Mouse (Mus musculus) lung, embryonic 15.5 days (tissue): Measurements from ENCODE around the gene Srek1ip1. TPM values are rescaled to one million over a fixed set of nuclear protein-coding genes. Genes with fewer than 3 reads are reported as not detected.

Experiments used
- ATAC-seq: fragments of 200-750 bp; cut with Nextera tagmentation; 2 replicates; pipeline ENCODE4 v1.8.0; 2017; ENCODE audit warnings: moderate number of reproducible peaks, borderline replicate concordance; ENCODE audit not compliant: low FRiP score, low TSS enrichment; ENCODE audit errors: extremely low read depth
- H3K27ac ChIP-seq: fragments of 300-500 bp; sonication (generic); 2 replicates; pipeline ENCODE4 v1.5.1; 2015; ENCODE audit warnings: moderate library complexity, mild to moderate bottlenecking, inconsistent platforms
- H3K27me3 ChIP-seq: fragments of 300-500 bp; sonication (generic); 2 replicates; pipeline ENCODE4 v1.6.1; 2015; ENCODE audit warnings: inconsistent platforms
- H3K36me3 ChIP-seq: fragments of 300-500 bp; sonication (generic); 2 replicates; pipeline ENCODE4 v1.6.1; 2015; ENCODE audit warnings: inconsistent platforms
- H3K4me1 ChIP-seq: fragments of 300-500 bp; sonication (generic); 2 replicates; pipeline ENCODE4 v1.6.1; 2015; ENCODE audit warnings: inconsistent platforms
- H3K4me2 ChIP-seq: fragments of 300-500 bp; sonication (generic); 2 replicates; pipeline ENCODE4 v1.6.1; 2015; ENCODE audit warnings: inconsistent platforms, mild to moderate bottlenecking, moderate library complexity
- H3K4me3 ChIP-seq: fragments of 300-500 bp; sonication (generic); 2 replicates; pipeline ENCODE4 v1.5.1; 2015; ENCODE audit warnings: mild to moderate bottlenecking, inconsistent platforms
- H3K9ac ChIP-seq: fragments of 300-500 bp; sonication (generic); 2 replicates; pipeline ENCODE4 v1.6.1; 2015; ENCODE audit warnings: inconsistent platforms
- H3K9me3 ChIP-seq: fragments of 300-500 bp; sonication (generic); 2 replicates; pipeline ENCODE4 v1.6.1; 2016; ENCODE audit warnings: inconsistent platforms
- WGBS: fragments of 180-500 bp; shearing (Covaris S2); methylation state at CpG from one replicate; pipeline ENCODE4 v1.1.7; 2015; 5-methylcytosine and 5-hydroxymethylcytosine counted together
- polyA plus RNA-seq: library from polyadenylated mRNA; unstranded; fragments of >200 nt; fragmentation: Nextera tagmentation; extraction: Ambion mirVana; gene quantifications from 2 replicates; pipeline ENCODE4 v1.2.1, GENCODE M21; 2015

Gene Srek1ip1
- 21.9 and 23.0 TPM in 2 replicates for polyA plus RNA-seq

DNA sequence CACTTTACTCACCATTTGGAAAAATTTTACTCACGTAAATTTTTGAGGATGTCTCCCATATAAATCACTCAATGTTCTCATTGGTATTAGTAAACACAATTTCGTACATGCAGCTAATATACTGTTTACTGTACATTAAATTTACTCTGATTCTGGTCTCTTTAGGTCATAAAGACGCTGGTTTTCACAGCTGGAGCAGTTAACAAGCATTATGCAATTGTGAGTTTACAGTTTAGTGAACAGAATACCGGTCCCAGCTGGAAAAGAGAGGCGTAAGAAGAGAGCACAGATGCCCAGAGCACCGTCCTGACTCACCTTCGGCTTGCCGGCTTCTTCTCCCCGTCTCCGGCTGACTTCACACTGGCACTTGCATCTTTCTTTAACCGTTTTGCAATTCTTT is at the start of gene Srek1ip1:
Gene Srek1ip1 (plus strand): TSS at position 301 of the 400 bp plus-strand sequence.
- ATAC-seq = no peak
- WGBS = 86% methylated on average over 11 of the region's 11 CpGs
- H3K4me2 ChIP-seq = no peak within 1 kb of the TSS
- H3K36me3 ChIP-seq = peaks cover 8% of the 10 kb centered on the region
- H3K27ac ChIP-seq = no peak within 1 kb of the TSS
- no peaks in the 10 kb centered on the region for H3K4me1 ChIP-seq
- H3K27me3 ChIP-seq = no peaks in the 10 kb centered on the region
- no peak within 1 kb of the TSS for H3K4me3 ChIP-seq
- no peak within 1 kb of the TSS for H3K9ac ChIP-seq
- no peaks in the 10 kb centered on the region for H3K9me3 ChIP-seq

GRCm38 (mm10) chr13:104742866-104743265 is 49.4 kb upstream of the Srek1ip1 start:
- Histone ChIP-seq H3K4me2 (no peak overlapping the region), H3K27ac (no peak overlapping the region), H3K9ac (no peak overlapping the region), H3K9me3 (no peaks in the 10 kb centered on the region), H3K27me3 (no peaks in the 10 kb centered on the region), H3K36me3 (no peaks in the 10 kb centered on the region), H3K4me3 (no peak overlapping the region), H3K4me1 (no peaks in the 10 kb centered on the region)
- whole genome bisulfite sequencing = 90% methylated on average over 4 of the region's 4 CpGs
- no peak for ATAC-seq

GRCm38 (mm10) chr13:104747032-104747431 is 45.3 kb upstream of the Srek1ip1 start:
- Histone ChIP-seq H3K9ac (no peak overlapping the region), H3K4me1 (no peaks in the 10 kb centered on the region), H3K4me3 (no peak overlapping the region), H3K27ac (no peak overlapping the region), H3K4me2 (no peak overlapping the region), H3K36me3 (no peaks in the 10 kb centered on the region), H3K27me3 (no peaks in the 10 kb centered on the region), H3K9me3 (no peaks in the 10 kb centered on the region)
- no peak for ATAC-seq

DNA sequence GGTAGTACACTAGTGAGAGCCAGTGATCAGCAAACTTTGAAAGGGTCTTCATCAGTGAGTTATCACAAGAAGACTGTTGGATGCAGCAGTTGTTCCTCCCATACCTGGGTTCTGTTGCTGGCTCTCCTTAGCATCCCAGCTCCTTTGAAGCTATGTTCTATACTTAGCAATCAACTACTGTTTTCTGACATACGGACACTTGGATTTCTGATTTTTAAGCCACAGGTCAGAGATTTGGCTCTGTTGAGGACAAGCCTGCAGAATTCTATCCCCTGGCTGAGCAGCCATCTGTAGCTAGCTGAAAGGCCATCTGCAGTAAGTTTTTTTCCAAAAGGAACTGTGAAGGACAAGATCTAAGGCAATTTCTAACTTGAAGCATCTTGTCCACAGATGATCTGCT is 32.9 kb upstream of the Srek1ip1 start:
- ATAC-seq = no peak
- WGBS = 96% methylated on average over 1 of the region's 1 CpGs
- Histone ChIP-seq H3K36me3 (no peaks in the 10 kb centered on the region), H3K9me3 (no peaks in the 10 kb centered on the region), H3K27ac (no peak overlapping the region), H3K4me2 (no peak overlapping the region), H3K27me3 (no peaks in the 10 kb centered on the region), H3K4me1 (no peaks in the 10 kb centered on the region), H3K9ac (no peak overlapping the region), H3K4me3 (no peak overlapping the region)

DNA sequence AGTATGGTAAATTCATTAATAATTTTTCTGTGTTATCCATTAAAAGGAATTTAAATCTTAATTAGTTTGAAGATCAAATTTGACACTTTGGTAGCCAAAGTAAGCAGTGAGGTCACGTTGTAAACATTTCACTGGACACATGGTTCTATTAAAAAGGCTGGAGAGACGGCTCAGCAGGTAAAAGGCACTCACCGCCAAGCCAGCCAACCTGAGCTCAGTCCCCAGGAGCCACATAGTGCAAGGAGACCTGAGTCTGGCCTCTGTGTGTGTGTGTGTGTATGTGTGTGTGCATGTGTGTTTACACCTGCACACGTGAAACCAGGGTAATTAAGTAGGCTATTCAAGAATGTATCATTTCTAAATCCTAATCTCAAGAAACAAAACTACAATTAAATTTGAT is 29.9 kb upstream of the Srek1ip1 start:
- 87% methylated on average over 4 of the region's 4 CpGs for WGBS
- Histone ChIP-seq H3K36me3 (no peaks in the 10 kb centered on the region), H3K4me3 (no peak overlapping the region), H3K27me3 (no peaks in the 10 kb centered on the region), H3K27ac (no peak overlapping the region), H3K9me3 (no peaks in the 10 kb centered on the region), H3K4me2 (no peak overlapping the region), H3K4me1 (no peaks in the 10 kb centered on the region), H3K9ac (no peak overlapping the region)
- no peak for ATAC-seq

GRCm38 (mm10) chr13:104763193-104763592 is 29.1 kb upstream of the Srek1ip1 start:
- Histone ChIP-seq H3K9me3 (no peaks in the 10 kb centered on the region), H3K9ac (no peak overlapping the region), H3K4me3 (no peak overlapping the region), H3K27me3 (no peaks in the 10 kb centered on the region), H3K36me3 (no peaks in the 10 kb centered on the region), H3K27ac (0 out of 2 replicates have a peak overlapping the region, but pooled peaks have one; percentile 6), H3K4me2 (no peak overlapping the region), H3K4me1 (no peaks in the 10 kb centered on the region)
- no peak for ATAC-seq
- 50% methylated on average over 3 of the region's 3 CpGs for WGBS

- Histone ChIP-seq H3K4me2 (no peak overlapping the region), H3K27me3 (no peaks in the 10 kb centered on the region), H3K4me3 (no peak overlapping the region), H3K27ac (no peak overlapping the region), H3K9ac (no peak overlapping the region), H3K9me3 (no peaks in the 10 kb centered on the region), H3K4me1 (no peaks in the 10 kb centered on the region), H3K36me3 (peaks cover 18% of the 10 kb centered on the region)
- ATAC-seq = no peak
- WGBS = 62% methylated on average over 1 of the region's 1 CpGs
Measured at GRCm38 (mm10) chr13:104779104-104779670, 13.1 kb upstream of the Srek1ip1 start.

DNA sequence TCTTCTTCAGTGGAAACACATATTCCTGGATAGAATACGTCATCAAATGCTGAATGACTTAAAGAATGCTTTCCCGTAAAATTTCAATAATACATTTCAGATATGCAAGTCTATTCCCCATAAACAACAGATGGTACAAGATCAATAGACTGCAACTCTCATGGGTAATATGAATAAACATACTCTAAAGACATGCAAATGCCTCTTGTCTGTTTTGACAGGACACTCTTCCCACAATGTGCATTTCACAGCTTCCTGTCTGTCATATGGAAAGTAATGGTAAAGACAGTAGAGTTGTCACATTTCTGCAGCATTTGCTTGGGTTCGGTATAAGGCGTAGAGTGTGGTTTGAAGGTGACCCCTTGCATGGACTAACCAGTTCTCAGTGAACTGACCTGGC is 5.0 kb upstream of the Srek1ip1 start:
- Histone ChIP-seq H3K4me3 (no peak overlapping the region), H3K27ac (no peak overlapping the region), H3K4me2 (no peak overlapping the region), H3K9ac (no peak overlapping the region), H3K36me3 (peaks cover 23% of the 10 kb centered on the region), H3K27me3 (no peaks in the 10 kb centered on the region), H3K4me1 (no peaks in the 10 kb centered on the region), H3K9me3 (no peaks in the 10 kb centered on the region)
- ATAC-seq = no peak
- WGBS = 93% methylated on average over 4 of the region's 4 CpGs

DNA sequence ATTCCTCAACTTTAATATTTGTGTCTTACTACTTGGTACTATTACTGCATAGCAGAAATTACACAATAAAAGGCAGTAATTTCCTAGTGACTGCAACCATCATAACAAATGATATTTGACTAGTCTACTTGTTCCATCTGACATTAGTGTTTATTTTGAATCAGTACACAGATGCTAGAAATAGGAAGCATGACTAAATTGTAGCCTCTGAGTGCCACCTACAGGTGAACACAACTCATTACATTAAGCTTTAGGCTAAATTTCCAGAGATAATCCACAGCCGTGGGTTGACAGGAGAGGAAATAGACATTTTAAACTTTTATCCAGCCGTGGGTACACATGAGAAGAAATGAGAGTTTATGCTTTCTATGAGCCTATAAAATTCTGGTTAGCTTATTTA is 2.6 kb upstream of the Srek1ip1 start:
- Histone ChIP-seq H3K4me2 (no peak overlapping the region), H3K27me3 (no peaks in the 10 kb centered on the region), H3K4me1 (no peaks in the 10 kb centered on the region), H3K9me3 (no peaks in the 10 kb centered on the region), H3K36me3 (peaks cover 5% of the 10 kb centered on the region), H3K9ac (no peak overlapping the region), H3K4me3 (no peak overlapping the region), H3K27ac (no peak overlapping the region)
- WGBS = 9% methylated on average over 2 of the region's 2 CpGs
- no peak for ATAC-seq

GRCm38 (mm10) chr13:104794421-104794820 is 2.1 kb downstream of the Srek1ip1 start:
- H3K27me3 ChIP-seq = no peaks in the 10 kb centered on the region
- H3K9me3 ChIP-seq = no peaks in the 10 kb centered on the region
- peaks cover 12% of the 10 kb centered on the region for H3K36me3 ChIP-seq
- no peak overlapping the region for H3K4me3 ChIP-seq
- WGBS = 81% methylated on average over 3 of the region's 3 CpGs
- no peak overlapping the region for H3K27ac ChIP-seq
- no peak for ATAC-seq
- H3K9ac ChIP-seq = no peak overlapping the region
- no peak overlapping the region for H3K4me2 ChIP-seq
- H3K4me1 ChIP-seq = no peaks in the 10 kb centered on the region

DNA sequence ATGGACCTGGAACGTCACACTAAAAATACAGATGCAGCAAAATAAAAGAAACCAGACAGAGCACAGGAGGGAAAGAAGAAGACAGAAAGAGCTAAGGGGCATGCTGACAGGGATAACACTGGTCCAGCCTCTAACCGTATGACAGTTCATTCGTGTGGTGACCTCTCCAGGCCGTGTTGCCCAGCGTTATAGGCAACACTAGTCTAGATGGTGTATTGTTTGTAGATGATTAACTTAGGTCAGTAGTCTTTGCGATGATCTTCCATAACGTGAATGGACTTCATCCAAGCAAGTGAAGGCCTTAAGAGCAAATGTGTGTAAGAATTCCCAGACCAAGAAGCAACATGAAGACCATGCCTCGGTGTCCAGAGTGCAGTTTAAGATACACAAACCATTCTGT is 6.8 kb downstream of the Srek1ip1 start:
- Histone ChIP-seq H3K4me1 (no peaks in the 10 kb centered on the region), H3K4me3 (no peak overlapping the region), H3K27ac (no peak overlapping the region), H3K36me3 (peaks cover 22% of the 10 kb centered on the region), H3K9ac (no peak overlapping the region), H3K4me2 (no peak overlapping the region), H3K27me3 (no peaks in the 10 kb centered on the region), H3K9me3 (no peaks in the 10 kb centered on the region)
- ATAC-seq = no peak
- WGBS = 91% methylated on average over 8 of the region's 8 CpGs

GRCm38 (mm10) chr13:104799566-104800182 is 7.4 kb downstream of the Srek1ip1 start:
- no peak overlapping the region for H3K4me2 ChIP-seq
- no peak overlapping the region for H3K27ac ChIP-seq
- H3K9ac ChIP-seq = no peak overlapping the region
- H3K36me3 ChIP-seq = peaks cover 23% of the 10 kb centered on the region
- no peak for ATAC-seq
- no peak overlapping the region for H3K4me3 ChIP-seq
- H3K27me3 ChIP-seq = no peaks in the 10 kb centered on the region
- H3K4me1 ChIP-seq = no peaks in the 10 kb centered on the region
- H3K9me3 ChIP-seq = no peaks in the 10 kb centered on the region
- 75% methylated on average over 7 of the region's 7 CpGs for WGBS
